16 mouse cellular contexts compared by ENCODE assay signal in the genomic region with DNA sequence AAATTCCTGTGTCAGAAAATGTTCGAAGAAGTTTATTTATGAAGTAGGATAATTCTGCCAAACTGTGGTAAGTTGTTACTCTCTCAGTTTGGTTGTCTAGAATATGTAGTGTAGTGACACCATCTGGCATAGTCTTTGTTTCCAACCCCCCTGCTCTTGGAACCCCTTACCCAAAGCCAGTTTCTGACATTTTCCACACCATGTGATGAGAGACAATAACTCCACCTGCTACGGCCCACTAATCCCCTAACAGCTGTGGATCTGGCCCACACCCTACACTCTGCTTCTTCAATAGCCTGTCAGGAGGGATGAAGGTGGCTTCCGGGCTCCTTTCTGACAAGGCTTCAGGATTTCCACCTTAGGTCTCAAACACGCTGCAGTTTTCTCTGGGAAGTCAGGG. TPM values are rescaled to one million over a fixed set of nuclear protein-coding genes. Genes with fewer than 3 reads are reported as not detected.
DNase-seq lines count a peak whose midpoint lies in the region; ATAC-seq and TF ChIP-seq lines count a peak whose summit lies in the region.
"Had no signal": no experiment of that assay in that cellular context is flagged by ENCODE, and none has a peak within 500 bp of the region (broad histone marks: within the 10 kb centered on the region; RNA-seq: fewer than 3 reads in every experiment).

No protein-coding gene starts in this region.

- H3K27me3 ChIP-seq in lung, embryonic 16.5 days (ENCODE audit: control insufficient read depth, insufficient read depth, low read depth, low read length) = no peaks in the 10 kb centered on the region
- H3K27me3 ChIP-seq in forebrain, postnatal 0 days (ENCODE audit: insufficient read depth, low read length) = no peaks in the 10 kb centered on the region
- H3K27me3 ChIP-seq in stomach, embryonic 16.5 days (ENCODE audit: control insufficient read depth, insufficient read depth, low read length) = no peaks in the 10 kb centered on the region

- no peak for TF ChIP-seq CTCF in gastrocnemius, adult 2 months (IDR thresholded peaks at IDR 0.05)
- no peak for TF ChIP-seq CTCF in forebrain, postnatal 0 days (IDR thresholded peaks at IDR 0.05; ENCODE audit: low read depth)

- peak; percentile 45; the same call in 1 of the 2 replicates for ATAC-seq in lung, embryonic 16.5 days (ENCODE audit: low read depth)
- ATAC-seq in forebrain, postnatal 0 days = peak; percentile 60
- peak; percentile 57 for ATAC-seq in stomach, embryonic 16.5 days (ENCODE audit: insufficient read depth, low FRiP score)
- ATAC-seq in erythroid progenitor cell, adult 5-6 weeks (replicated peaks; ENCODE audit: low FRiP score, poor library complexity, severe bottlenecking) = no peak

- 0 out of 2 replicates have a peak, but pooled peaks cover 2% of the 10 kb centered on the region for H3K4me1 ChIP-seq in lung, embryonic 16.5 days (replicated peaks; ENCODE audit: control insufficient read depth, insufficient read depth, low read length)
- H3K4me1 ChIP-seq in forebrain, postnatal 0 days (ENCODE audit: insufficient read depth) = no peaks in the 10 kb centered on the region
- H3K4me1 ChIP-seq in stomach, embryonic 16.5 days (ENCODE audit: control insufficient read depth, insufficient read depth, low read length) = no peaks in the 10 kb centered on the region
- H3K4me1 ChIP-seq: heart, embryonic 10.5 days had no signal

- 66% methylated on average over 4 of the region's 4 CpGs for WGBS in lung, embryonic 16.5 days
- 39% methylated on average over 4 of the region's 4 CpGs for WGBS in forebrain, postnatal 0 days
- 57% methylated on average over 4 of the region's 4 CpGs for WGBS in stomach, embryonic 16.5 days

- H3K9ac ChIP-seq in lung, embryonic 16.5 days (ENCODE audit: low read length) = no peak overlapping the region
- H3K9ac ChIP-seq in forebrain, postnatal 0 days = no peak overlapping the region
- no peak overlapping the region for H3K9ac ChIP-seq in stomach, embryonic 16.5 days (ENCODE audit: low read length)
- H3K9ac ChIP-seq: liver, embryonic 14.5 days had no signal

- no peak overlapping the region for H3K4me2 ChIP-seq in lung, embryonic 16.5 days (ENCODE audit: low read depth, low read length)
- no peak overlapping the region for H3K4me2 ChIP-seq in forebrain, postnatal 0 days (ENCODE audit: low read depth)
- H3K4me2 ChIP-seq in stomach, embryonic 16.5 days (ENCODE audit: low read depth, low read length) = no peak overlapping the region

- peaks cover 13% of the 10 kb centered on the region for H3K36me3 ChIP-seq in lung, embryonic 16.5 days (ENCODE audit: control insufficient read depth, insufficient read depth, low read length)
- H3K36me3 ChIP-seq in forebrain, postnatal 0 days (ENCODE audit: insufficient read depth) = no peaks in the 10 kb centered on the region
- H3K36me3 ChIP-seq in stomach, embryonic 16.5 days (ENCODE audit: control insufficient read depth, insufficient read depth, low read length) = peaks cover 3% of the 10 kb centered on the region; the same call in 1 of the 2 replicates

- H3K4me3 ChIP-seq in gastrocnemius, adult 2 months = no peak overlapping the region
- H3K4me3 ChIP-seq in lung, embryonic 16.5 days (ENCODE audit: low read length) = no peak overlapping the region
- no peak overlapping the region for H3K4me3 ChIP-seq in forebrain, postnatal 0 days (ENCODE audit: low read depth, low read length)
- no peak overlapping the region for H3K4me3 ChIP-seq in stomach, embryonic 16.5 days (replicated peaks; ENCODE audit: low read length)
- H3K4me3 ChIP-seq: heart, embryonic 10.5 days had no signal

- no peaks in the 10 kb centered on the region for H3K9me3 ChIP-seq in lung, embryonic 16.5 days (ENCODE audit: control insufficient read depth, low read length)
- no peaks in the 10 kb centered on the region for H3K9me3 ChIP-seq in forebrain, postnatal 0 days (ENCODE audit: low read length)
- no peaks in the 10 kb centered on the region for H3K9me3 ChIP-seq in stomach, embryonic 16.5 days (replicated peaks; ENCODE audit: control insufficient read depth, low read length)
- H3K9me3 ChIP-seq: heart, embryonic 10.5 days had no signal

- DNase-seq in gastrocnemius, adult 2 months = no peak
- DNase-seq in gastrocnemius, adult 8-10 months (ENCODE audit: low spot score in 2 of 2) = no peak
- no peak for DNase-seq in lung, postnatal 14 days
- peak; percentile 4 for DNase-seq in forebrain, postnatal 0 days
- DNase-seq in kidney, adult 9 months = no peak
- DNase-seq: B cell, adult 2 months; cerebellum, adult 18-20 months; heart, postnatal 36 days; kidney, adult 8-10 months; right cerebral cortex, postnatal 14 days; thymus, postnatal 25 days had no signal

- H3K27ac ChIP-seq in gastrocnemius, adult 2 months = peak overlapping the region; percentile 49
- peak overlapping the region; percentile 2; the same call in 1 of the 2 replicates for H3K27ac ChIP-seq in lung, embryonic 16.5 days (ENCODE audit: low read length)
- H3K27ac ChIP-seq in forebrain, postnatal 0 days (ENCODE audit: low read depth, low read length) = no peak overlapping the region
- peak overlapping the region; percentile 17 for H3K27ac ChIP-seq in stomach, embryonic 16.5 days (ENCODE audit: low read length)
- H3K27ac ChIP-seq: heart, embryonic 10.5 days; liver, embryonic 14.5 days had no signal

- intact Hi-C loops in gastrocnemius, adult 2 months (cut with DNase I) = no loop called here

RNA-seq across cellular contexts. Expression of gene Abhd10, which starts 56.4 kb away (rescaled TPM):
- total RNA-seq in gastrocnemius, adult 2 months (2021) = 10 to 100 TPM; 11.4 to 13.6 TPM
- total RNA-seq in gastrocnemius, adult 8-10 months (2022) = 10 to 100 TPM; 11.1 to 14.1 (median 13.0) TPM
- 31.9 and 37.0 TPM in 2 replicates for polyA plus RNA-seq in lung, embryonic 16.5 days (2015; fragmentation: Nextera tagmentation; extraction: Ambion mirVana)
- total RNA-seq in forebrain, postnatal 0 days (2014; rRNA removed) = 22.9 and 27.4 TPM in 2 replicates
- polyA plus RNA-seq in forebrain, postnatal 0 days (2015; fragmentation: Nextera tagmentation; extraction: Ambion mirVana) = 24.7 and 33.4 TPM in 2 replicates
- polyA plus RNA-seq in stomach, embryonic 16.5 days (2015; fragmentation: Nextera tagmentation; extraction: Ambion mirVana) = 25.6 and 26.7 TPM in 2 replicates
- 9.0 and 21.4 TPM in 2 replicates for total RNA-seq in erythroid progenitor cell, adult 5-6 weeks (2015; ENCODE audit: low replicate concordance)
- total RNA-seq in erythroid progenitor cell, adult 5-6 weeks (2017; ENCODE audit: low replicate concordance) = 18.5 and 20.4 TPM in 2 replicates
